Mouse (Mus musculus): ENCODE data around the gene Olfr593. TPM values are rescaled to one million over a fixed set of nuclear protein-coding genes. Genes with fewer than 3 reads are reported as not detected.
"Not testable (repeated sequence)": the region's sequence is repeated elsewhere in the genome, so short reads cannot be mapped to it uniquely, and the experiment has no call there.

Olfr593 gene
- not detected in 2 replicates for polyA plus RNA-seq (2014; fragmentation: Nextera tagmentation; extraction: Ambion mirVana)

DNA sequence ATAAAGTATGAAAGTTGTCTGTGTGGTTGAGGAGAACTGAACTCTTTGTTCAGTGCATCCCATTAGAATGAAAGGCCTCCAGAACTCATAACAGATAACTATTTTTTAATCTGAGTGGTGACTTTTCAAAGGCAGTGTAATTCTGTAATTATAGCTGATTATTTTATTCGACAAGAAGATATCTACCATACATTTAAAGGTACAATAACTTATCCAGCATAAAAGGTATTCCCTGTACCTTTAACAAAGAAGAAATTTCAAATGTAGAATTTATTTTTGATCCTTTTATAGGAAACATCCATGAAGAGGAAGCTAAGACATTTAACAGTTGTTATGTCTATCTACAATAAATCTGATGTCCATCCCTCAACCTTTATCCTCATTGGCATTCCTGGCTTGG lies at the start of gene Olfr593:
Gene Olfr593, plus strand, starts transcription at position 301 of the 400 bp plus-strand sequence.
- Histone ChIP-seq H3K36me3 (replicated peaks; ENCODE audit: control insufficient read depth, insufficient read depth) (no peaks in the 10 kb centered on the region), H3K27ac (no peak within 1 kb of the TSS), H3K9me3 (ENCODE audit: control insufficient read depth, low read length) (no peaks in the 10 kb centered on the region), H3K4me2 (replicated peaks) (no peak within 1 kb of the TSS), H3K4me3 (replicated peaks; ENCODE audit: low read length) (no peak within 1 kb of the TSS), H3K4me1 (replicated peaks; ENCODE audit: control insufficient read depth, insufficient read depth, low read length) (no peaks in the 10 kb centered on the region), H3K9ac (no peak within 1 kb of the TSS), H3K27me3 (ENCODE audit: control insufficient read depth, insufficient read depth, low read length) (no peaks in the 10 kb centered on the region)
- no peak for DNase-seq (ENCODE audit: low spot score)
- ATAC-seq (ENCODE audit: low FRiP score) = no peak
- WGBS = 81% methylated on average over 1 of the region's 1 CpGs

DNA sequence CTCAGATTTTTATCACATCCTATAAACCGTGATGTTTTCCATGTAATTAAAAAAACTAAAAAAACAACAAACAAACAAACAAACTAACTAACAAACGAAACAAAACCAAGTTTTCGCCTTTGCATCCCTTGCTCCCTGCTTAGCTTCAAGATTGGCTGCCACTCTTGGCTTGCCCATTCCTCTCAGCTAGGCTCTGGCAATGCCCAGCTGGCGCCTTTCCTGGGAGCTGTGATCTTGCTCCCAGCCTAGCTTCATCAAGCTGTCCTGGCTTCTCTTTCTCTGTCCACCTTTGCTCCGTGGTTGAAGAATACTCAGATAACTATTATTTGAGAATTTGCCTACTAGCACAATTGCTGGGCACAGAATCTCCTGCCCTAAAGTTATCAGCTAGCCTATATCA lies 42.0 kb upstream of the Olfr593 start:
- Histone ChIP-seq H3K9me3 (ENCODE audit: control insufficient read depth, low read length) (0 out of 2 replicates have a peak, but pooled peaks cover 4% of the 10 kb centered on the region), H3K27ac (no peak overlapping the region), H3K27me3 (ENCODE audit: control insufficient read depth, insufficient read depth, low read length) (no peaks in the 10 kb centered on the region), H3K4me1 (replicated peaks; ENCODE audit: control insufficient read depth, insufficient read depth, low read length) (no peaks in the 10 kb centered on the region), H3K4me2 (replicated peaks) (no peak overlapping the region), H3K9ac (no peak overlapping the region), H3K36me3 (replicated peaks; ENCODE audit: control insufficient read depth, insufficient read depth) (no peaks in the 10 kb centered on the region), H3K4me3 (replicated peaks; ENCODE audit: low read length) (no peak overlapping the region)
- DNase-seq (ENCODE audit: low spot score) = no peak
- no peak for ATAC-seq (ENCODE audit: low FRiP score)
- 84% methylated on average over 5 of the region's 5 CpGs for WGBS

DNA sequence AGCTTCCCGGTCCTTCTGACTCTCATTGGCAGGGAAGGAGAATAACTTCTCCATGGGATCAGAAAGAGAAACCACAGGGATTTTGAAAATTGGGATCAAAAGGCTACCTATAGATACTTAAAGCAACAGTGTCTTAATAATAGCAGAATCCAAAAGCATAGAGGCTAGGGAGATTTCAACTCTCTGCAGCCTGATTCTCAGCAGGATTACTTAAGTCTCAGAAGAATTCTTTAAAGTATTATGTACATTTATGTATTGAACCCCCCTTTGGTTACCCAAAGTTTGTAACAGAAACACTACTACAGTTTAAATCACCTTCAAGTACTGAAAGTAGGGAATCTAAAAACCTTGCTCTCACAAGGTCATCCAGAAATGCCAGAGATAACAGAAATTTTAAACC lies 33.4 kb upstream of the Olfr593 start, which contains the start of gene Olfr591:
Gene Olfr591, minus strand, starts transcription at position 101 of the 400 bp plus-strand sequence.
- Histone ChIP-seq H3K36me3 (replicated peaks; ENCODE audit: control insufficient read depth, insufficient read depth) (no peaks in the 10 kb centered on the region), H3K4me3 (replicated peaks; ENCODE audit: low read length) (no peak within 1 kb of the TSS), H3K9ac (no peak within 1 kb of the TSS), H3K27me3 (ENCODE audit: control insufficient read depth, insufficient read depth, low read length) (no peaks in the 10 kb centered on the region), H3K27ac (no peak within 1 kb of the TSS), H3K9me3 (ENCODE audit: control insufficient read depth, low read length) (peaks cover 11% of the 10 kb centered on the region), H3K4me2 (replicated peaks) (no peak within 1 kb of the TSS), H3K4me1 (replicated peaks; ENCODE audit: control insufficient read depth, insufficient read depth, low read length) (no peaks in the 10 kb centered on the region)
- no peak for ATAC-seq (ENCODE audit: low FRiP score)
- 88% methylated on average over 1 of the region's 1 CpGs for WGBS
- no peak for DNase-seq (ENCODE audit: low spot score)

DNA sequence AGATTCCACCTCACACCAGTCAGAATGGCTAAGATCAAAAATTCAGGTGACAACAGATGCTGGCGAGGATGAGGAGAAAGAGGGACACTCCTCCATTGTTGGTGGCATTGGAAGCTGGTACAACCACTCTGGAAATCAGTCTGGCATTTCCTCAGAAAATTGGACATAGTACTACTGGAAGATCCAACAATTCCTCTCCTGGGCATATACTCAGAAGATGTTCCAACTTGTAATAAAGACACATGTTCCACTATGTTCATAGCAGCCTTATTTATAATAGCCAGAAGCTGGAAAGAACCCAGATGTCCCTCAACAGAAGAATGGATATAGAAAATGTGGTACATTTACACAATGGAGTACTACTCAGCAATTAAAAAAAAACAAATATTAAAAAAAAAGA lies 27.2 kb upstream of the Olfr593 start, which contains the start of gene Olfr592:
Gene Olfr592, plus strand, starts transcription at position 301 of the 400 bp plus-strand sequence.
- H3K4me3 ChIP-seq (replicated peaks; ENCODE audit: low read length); H3K4me2 ChIP-seq (replicated peaks); ATAC-seq (ENCODE audit: low FRiP score); H3K36me3 ChIP-seq (replicated peaks; ENCODE audit: control insufficient read depth, insufficient read depth); H3K27me3 ChIP-seq (ENCODE audit: control insufficient read depth, insufficient read depth, low read length); H3K27ac ChIP-seq; H3K4me1 ChIP-seq (replicated peaks; ENCODE audit: control insufficient read depth, insufficient read depth, low read length); DNase-seq (ENCODE audit: low spot score); H3K9ac ChIP-seq: not testable (repeated sequence)
- H3K9me3 ChIP-seq (ENCODE audit: control insufficient read depth, low read length) = peaks cover 13% of the 10 kb centered on the region
- 82% methylated on average over 1 of the region's 1 CpGs for WGBS

DNA sequence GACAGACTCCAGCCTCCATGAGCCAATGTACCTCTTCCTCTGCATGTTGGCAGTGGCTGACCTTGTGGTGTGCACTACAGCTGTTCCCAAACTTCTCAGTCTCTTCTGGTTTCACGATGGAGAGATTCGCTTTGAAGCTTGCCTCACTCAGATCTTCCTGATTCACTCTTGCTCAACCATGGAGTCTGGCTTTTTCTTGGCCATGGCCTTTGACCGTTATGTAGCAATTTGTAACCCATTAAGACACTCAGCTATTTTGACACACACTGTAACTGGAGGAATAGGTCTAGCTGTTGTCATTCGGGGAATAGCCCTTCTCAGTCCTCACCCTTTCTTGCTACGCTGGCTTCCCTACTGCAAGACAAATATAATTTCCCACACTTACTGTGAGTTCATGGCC lies 388 bp downstream of the Olfr593 start:
- not testable (repeated sequence) for H3K27ac ChIP-seq; ATAC-seq (ENCODE audit: low FRiP score); H3K27me3 ChIP-seq (ENCODE audit: control insufficient read depth, insufficient read depth, low read length); H3K4me2 ChIP-seq (replicated peaks); H3K9ac ChIP-seq; H3K4me1 ChIP-seq (replicated peaks; ENCODE audit: control insufficient read depth, insufficient read depth, low read length); DNase-seq (ENCODE audit: low spot score); H3K4me3 ChIP-seq (replicated peaks; ENCODE audit: low read length); H3K9me3 ChIP-seq (ENCODE audit: control insufficient read depth, low read length); H3K36me3 ChIP-seq (replicated peaks; ENCODE audit: control insufficient read depth, insufficient read depth)
- 95% methylated on average over 5 of the region's 5 CpGs for WGBS

DNA sequence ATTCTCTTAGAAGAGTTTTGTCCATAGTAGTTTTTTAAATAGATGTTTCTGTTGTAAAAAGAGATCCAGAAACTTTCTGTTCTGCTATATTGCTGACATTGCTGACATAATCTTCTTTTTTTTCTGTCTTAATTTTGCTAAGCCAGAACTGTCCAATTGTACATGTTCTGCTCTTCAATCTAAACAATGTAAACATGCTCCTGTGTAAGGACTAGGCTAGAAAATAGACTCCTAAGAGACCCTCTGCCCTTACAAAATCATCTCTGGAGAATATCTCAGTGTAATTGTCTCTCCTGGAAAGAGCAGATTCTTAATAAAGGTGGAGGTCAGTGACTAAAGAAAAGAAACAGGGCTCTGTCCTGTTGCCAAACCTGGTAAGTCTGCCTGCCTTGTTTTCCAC lies 5.0 kb downstream of the Olfr593 start, which contains the start of gene Olfr594:
Gene Olfr594, plus strand, starts transcription at position 301 of the 400 bp plus-strand sequence.
- no peaks in the 10 kb centered on the region for H3K36me3 ChIP-seq (replicated peaks; ENCODE audit: control insufficient read depth, insufficient read depth)
- DNase-seq (ENCODE audit: low spot score) = no peak
- H3K9me3 ChIP-seq (ENCODE audit: control insufficient read depth, low read length) = no peaks in the 10 kb centered on the region
- no peaks in the 10 kb centered on the region for H3K4me1 ChIP-seq (replicated peaks; ENCODE audit: control insufficient read depth, insufficient read depth, low read length)
- H3K9ac ChIP-seq = no peak within 1 kb of the TSS
- H3K27ac ChIP-seq = no peak within 1 kb of the TSS
- H3K4me3 ChIP-seq (replicated peaks; ENCODE audit: low read length) = no peak within 1 kb of the TSS
- no peak for ATAC-seq (ENCODE audit: low FRiP score)
- no peak within 1 kb of the TSS for H3K4me2 ChIP-seq (replicated peaks)
- no peaks in the 10 kb centered on the region for H3K27me3 ChIP-seq (ENCODE audit: control insufficient read depth, insufficient read depth, low read length)

DNA sequence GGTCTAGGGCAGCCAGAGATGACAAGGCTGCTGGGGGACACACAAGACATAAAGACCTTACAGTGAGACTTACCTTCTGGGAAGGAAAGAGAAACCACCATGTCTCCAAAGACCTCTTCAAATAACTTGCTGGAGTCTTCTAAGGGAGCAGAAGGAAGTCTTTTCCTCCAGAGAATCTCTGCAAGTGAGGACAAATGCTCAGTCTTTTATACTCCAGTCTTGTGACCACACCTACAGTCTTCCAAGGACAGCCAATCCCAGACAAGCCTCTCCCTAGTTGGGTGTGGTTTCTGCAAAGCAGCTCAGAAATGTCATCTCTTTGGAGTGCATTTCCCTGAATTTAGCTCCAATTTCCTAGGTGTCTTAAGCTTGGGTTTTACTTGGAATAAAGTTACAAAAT lies 40.7 kb downstream of the Olfr593 start, which contains the start of gene Usp17ld:
Gene Usp17ld, minus strand, starts transcription at position 101 of the 400 bp plus-strand sequence.
- not testable (repeated sequence) for DNase-seq (ENCODE audit: low spot score); H3K9me3 ChIP-seq (ENCODE audit: control insufficient read depth, low read length); H3K4me2 ChIP-seq (replicated peaks); H3K4me1 ChIP-seq (replicated peaks; ENCODE audit: control insufficient read depth, insufficient read depth, low read length); H3K27ac ChIP-seq; H3K4me3 ChIP-seq (replicated peaks; ENCODE audit: low read length); H3K36me3 ChIP-seq (replicated peaks; ENCODE audit: control insufficient read depth, insufficient read depth); H3K9ac ChIP-seq; ATAC-seq (ENCODE audit: low FRiP score); H3K27me3 ChIP-seq (ENCODE audit: control insufficient read depth, insufficient read depth, low read length)

Small RNAs within 50 kb of the gene (microRNA-seq; reads per million reads assigned to microRNA genes)
- not detected for gene Gm25171

Other genes starting within 250 kb of the Olfr593 start
- gene Olfr576, start 249.2 kb upstream of the Olfr593 start, polyA plus RNA-seq (2014; fragmentation: Nextera tagmentation; extraction: Ambion mirVana) = not detected in 2 replicates
- gene Olfr577, start 235.9 kb upstream of the Olfr593 start, polyA plus RNA-seq (2014; fragmentation: Nextera tagmentation; extraction: Ambion mirVana) = not detected in 2 replicates
- gene Olfr578, start 222.5 kb upstream of the Olfr593 start, polyA plus RNA-seq (2014; fragmentation: Nextera tagmentation; extraction: Ambion mirVana) = not detected in 2 replicates
- not detected in 2 replicates for gene Olfr582, start 173.8 kb upstream of the Olfr593 start, polyA plus RNA-seq (2014; fragmentation: Nextera tagmentation; extraction: Ambion mirVana)
- gene Olfr583, start 160.6 kb upstream of the Olfr593 start, polyA plus RNA-seq (2014; fragmentation: Nextera tagmentation; extraction: Ambion mirVana) = not detected in 2 replicates
- not detected in 2 replicates for gene Olfr584, start 130.0 kb upstream of the Olfr593 start, polyA plus RNA-seq (2014; fragmentation: Nextera tagmentation; extraction: Ambion mirVana)
- gene Olfr585, start 114.1 kb upstream of the Olfr593 start, polyA plus RNA-seq (2014; fragmentation: Nextera tagmentation; extraction: Ambion mirVana) = not detected in 2 replicates
- not detected in 2 replicates for gene Olfr586, start 86.2 kb upstream of the Olfr593 start, polyA plus RNA-seq (2014; fragmentation: Nextera tagmentation; extraction: Ambion mirVana)
- gene Olfr588-ps1, start 71.0 kb upstream of the Olfr593 start, polyA plus RNA-seq (2014; fragmentation: Nextera tagmentation; extraction: Ambion mirVana) = not detected in 2 replicates
- not detected in 2 replicates for gene Olfr589, start 55.5 kb upstream of the Olfr593 start, polyA plus RNA-seq (2014; fragmentation: Nextera tagmentation; extraction: Ambion mirVana)
- not detected in 2 replicates for gene Olfr591, start 33.5 kb upstream of the Olfr593 start, polyA plus RNA-seq (2014; fragmentation: Nextera tagmentation; extraction: Ambion mirVana)
- gene Olfr592, start 27.1 kb upstream of the Olfr593 start, polyA plus RNA-seq (2014; fragmentation: Nextera tagmentation; extraction: Ambion mirVana) = not detected in 2 replicates
- gene Olfr594, start 5.1 kb downstream of the Olfr593 start, polyA plus RNA-seq (2014; fragmentation: Nextera tagmentation; extraction: Ambion mirVana) = 0.07 TPM in 1 of 2 replicates, not detected in the other
- gene Usp17ld, start 40.6 kb downstream of the Olfr593 start, polyA plus RNA-seq (2014; fragmentation: Nextera tagmentation; extraction: Ambion mirVana) = not detected in 2 replicates
- not detected in 2 replicates for gene Olfr596, start 93.8 kb downstream of the Olfr593 start, polyA plus RNA-seq (2014; fragmentation: Nextera tagmentation; extraction: Ambion mirVana)
- not detected in 2 replicates for gene Olfr597, start 104.5 kb downstream of the Olfr593 start, polyA plus RNA-seq (2014; fragmentation: Nextera tagmentation; extraction: Ambion mirVana)
- gene Olfr598, start 111.7 kb downstream of the Olfr593 start, polyA plus RNA-seq (2014; fragmentation: Nextera tagmentation; extraction: Ambion mirVana) = not detected in 2 replicates
- gene Olfr599, start 124.1 kb downstream of the Olfr593 start, polyA plus RNA-seq (2014; fragmentation: Nextera tagmentation; extraction: Ambion mirVana) = not detected in 2 replicates
- gene Olfr600, start 137.8 kb downstream of the Olfr593 start, polyA plus RNA-seq (2014; fragmentation: Nextera tagmentation; extraction: Ambion mirVana) = not detected in 2 replicates
- gene Olfr601, start 150.8 kb downstream of the Olfr593 start, polyA plus RNA-seq (2014; fragmentation: Nextera tagmentation; extraction: Ambion mirVana) = not detected in 2 replicates
- gene Olfr603, start 174.3 kb downstream of the Olfr593 start, polyA plus RNA-seq (2014; fragmentation: Nextera tagmentation; extraction: Ambion mirVana) = not detected in 2 replicates
- gene Usp17lc, start 203.2 kb downstream of the Olfr593 start, polyA plus RNA-seq (2014; fragmentation: Nextera tagmentation; extraction: Ambion mirVana) = not detected in 2 replicates
- not detected in 2 replicates for gene Olfr605, start 233.6 kb downstream of the Olfr593 start, polyA plus RNA-seq (2014; fragmentation: Nextera tagmentation; extraction: Ambion mirVana)
- gene Olfr606, start 237.2 kb downstream of the Olfr593 start, polyA plus RNA-seq (2014; fragmentation: Nextera tagmentation; extraction: Ambion mirVana) = not detected in 2 replicates

All from hindbrain, embryonic 14.5 days (tissue).